Mouse (Mus musculus): ENCODE measurements at regions not wholly inside any gene's neighbourhood (a gene's known extent, or its start where the extent isn't known, plus 50 kb on each side); places are given as distances from the start of the nearest gene placed in this dataset.

GRCm38 (mm10) chr10:102628609-102629008, 116.6 kb downstream of the Rassf9 start:
- Histone ChIP-seq H3K9ac (replicated peaks) (no peak overlapping the region), H3K27me3 (ENCODE audit: insufficient read depth, low read length) (no peaks in the 10 kb centered on the region), H3K36me3 (replicated peaks; ENCODE audit: insufficient read depth, low read length) (no peaks in the 10 kb centered on the region), H3K27ac (ENCODE audit: low read depth) (no peak overlapping the region), H3K4me2 (ENCODE audit: low read depth, low read length) (no peak overlapping the region), H3K4me3 (ENCODE audit: low read depth, low read length) (no peak overlapping the region), H3K4me1 (ENCODE audit: insufficient read depth) (no peaks in the 10 kb centered on the region), H3K9me3 (ENCODE audit: low read length) (no peaks in the 10 kb centered on the region)
- ATAC-seq (no peak), DNase-seq (no peak)
- no peak for TF ChIP-seq EP300 (IDR thresholded peaks at IDR 0.05; ENCODE audit: low read depth)
- TF ChIP-seq CTCF (IDR thresholded peaks at IDR 0.05; ENCODE audit: low read depth), result no peak

- DNase-seq (no peak), ATAC-seq (no peak)
- no peak overlapping the region for H3K4me2 ChIP-seq (ENCODE audit: low read depth, low read length)
- H3K36me3 ChIP-seq (replicated peaks; ENCODE audit: insufficient read depth, low read length), result no peaks in the 10 kb centered on the region
- no peak overlapping the region for H3K9ac ChIP-seq (replicated peaks)
- H3K4me3 ChIP-seq (ENCODE audit: low read depth, low read length), result no peak overlapping the region
- no peaks in the 10 kb centered on the region for H3K27me3 ChIP-seq (ENCODE audit: insufficient read depth, low read length)
- WGBS (ENCODE audit: insufficient replicate concordance), result 49% methylated on average over 3 of the region's 3 CpGs
- no peaks in the 10 kb centered on the region for H3K4me1 ChIP-seq (ENCODE audit: insufficient read depth)
- H3K9me3 ChIP-seq (ENCODE audit: low read length), result no peaks in the 10 kb centered on the region
- TF ChIP-seq CTCF (IDR thresholded peaks at IDR 0.05; ENCODE audit: low read depth), result no peak
- no peak for TF ChIP-seq EP300 (IDR thresholded peaks at IDR 0.05; ENCODE audit: low read depth)
- no peak overlapping the region for H3K27ac ChIP-seq (ENCODE audit: low read depth)
These were observed 111.9 kb downstream of the Rassf9 start for GRCm38 (mm10) chr10:102623895-102624294.

GRCm38 (mm10) chr10:102622583-102623008, 110.6 kb downstream of the Rassf9 start:
- H3K4me1 ChIP-seq (ENCODE audit: insufficient read depth), result no peaks in the 10 kb centered on the region
- no peak overlapping the region for H3K4me3 ChIP-seq (ENCODE audit: low read depth, low read length)
- TF ChIP-seq CTCF (IDR thresholded peaks at IDR 0.05; ENCODE audit: low read depth), result no peak
- no peak for TF ChIP-seq EP300 (IDR thresholded peaks at IDR 0.05; ENCODE audit: low read depth)
- no peak overlapping the region for H3K4me2 ChIP-seq (ENCODE audit: low read depth, low read length)
- H3K27ac ChIP-seq (ENCODE audit: low read depth), result no peak overlapping the region
- no peak for ATAC-seq
- no peaks in the 10 kb centered on the region for H3K36me3 ChIP-seq (replicated peaks; ENCODE audit: insufficient read depth, low read length)
- H3K27me3 ChIP-seq (ENCODE audit: insufficient read depth, low read length), result no peaks in the 10 kb centered on the region
- 37% methylated on average over 2 of the region's 2 CpGs for WGBS (ENCODE audit: insufficient replicate concordance)
- H3K9me3 ChIP-seq (ENCODE audit: low read length), result no peaks in the 10 kb centered on the region
- no peak overlapping the region for H3K9ac ChIP-seq (replicated peaks)
- no peak for DNase-seq

GRCm38 (mm10) chr10:102618711-102619110, 106.7 kb downstream of the Rassf9 start:
- no peak overlapping the region for H3K4me2 ChIP-seq (ENCODE audit: low read depth, low read length)
- no peak for DNase-seq
- no peak for TF ChIP-seq EP300 (IDR thresholded peaks at IDR 0.05; ENCODE audit: low read depth)
- no peak for TF ChIP-seq CTCF (IDR thresholded peaks at IDR 0.05; ENCODE audit: low read depth)
- no peaks in the 10 kb centered on the region for H3K27me3 ChIP-seq (ENCODE audit: insufficient read depth, low read length)
- no peak overlapping the region for H3K9ac ChIP-seq (replicated peaks)
- no peak overlapping the region for H3K4me3 ChIP-seq (ENCODE audit: low read depth, low read length)
- WGBS (ENCODE audit: insufficient replicate concordance), result 69% methylated on average over 2 of the region's 2 CpGs
- ATAC-seq, result no peak
- H3K4me1 ChIP-seq (ENCODE audit: insufficient read depth), result no peaks in the 10 kb centered on the region
- no peaks in the 10 kb centered on the region for H3K9me3 ChIP-seq (ENCODE audit: low read length)
- no peak overlapping the region for H3K27ac ChIP-seq (ENCODE audit: low read depth)
- H3K36me3 ChIP-seq (replicated peaks; ENCODE audit: insufficient read depth, low read length), result no peaks in the 10 kb centered on the region

GRCm38 (mm10) chr10:102615962-102616595, 104.1 kb downstream of the Rassf9 start:
- Histone ChIP-seq H3K4me1 (ENCODE audit: insufficient read depth) (no peaks in the 10 kb centered on the region), H3K9me3 (ENCODE audit: low read length) (no peaks in the 10 kb centered on the region), H3K4me3 (ENCODE audit: low read depth, low read length) (no peak overlapping the region), H3K27me3 (ENCODE audit: insufficient read depth, low read length) (no peaks in the 10 kb centered on the region), H3K27ac (ENCODE audit: low read depth) (no peak overlapping the region), H3K36me3 (replicated peaks; ENCODE audit: insufficient read depth, low read length) (no peaks in the 10 kb centered on the region), H3K9ac (replicated peaks) (no peak overlapping the region), H3K4me2 (ENCODE audit: low read depth, low read length) (no peak overlapping the region)
- DNase-seq, result no peak
- no peak for TF ChIP-seq CTCF (IDR thresholded peaks at IDR 0.05; ENCODE audit: low read depth)
- TF ChIP-seq EP300 (IDR thresholded peaks at IDR 0.05; ENCODE audit: low read depth), result no peak
- WGBS (ENCODE audit: insufficient replicate concordance), result 78% methylated on average over 10 of the region's 10 CpGs
- no peak for ATAC-seq

Measured in liver, postnatal 0 days (tissue).